Mouse (Mus musculus) CH12.LX (cell line): ENCODE data around the gene Sfta2. TPM values are rescaled to one million over a fixed set of nuclear protein-coding genes. Genes with fewer than 3 reads are reported as not detected.

Experiments used
- DNase-seq: peaks from one replicate; pipeline ENCODE4 v3.0.0-alpha.2; 2013; ENCODE audit errors: extremely low read depth
- H3K27ac ChIP-seq: 2 replicates; pipeline ENCODE4 v1.5.1; 2012; ENCODE audit warnings: low read depth, mild to moderate bottlenecking, control low read depth, moderate library complexity; ENCODE audit not compliant: insufficient read depth
- H3K27me3 ChIP-seq: replicated peaks from 2 replicates; pipeline ENCODE3; 2012; ENCODE audit warnings: inconsistent platforms
- H3K36me3 ChIP-seq, 2 experiments: replicated peaks in 1 of 2; 2 replicates each; pipeline versions ENCODE3 to v1.6.1; 2012; ENCODE audit warnings: inconsistent platforms in 1 of 2, low read length in 1 of 2, mild to moderate bottlenecking in 1 of 2, mixed read lengths in 1 of 2, moderate library complexity in 1 of 2; ENCODE audit not compliant: control insufficient read depth in 1 of 2, insufficient read depth in 1 of 2
- H3K4me1 ChIP-seq, 2 experiments: 2 replicates each; pipeline ENCODE4 v1.6.1; 2012; ENCODE audit warnings: inconsistent platforms in 1 of 2, moderate library complexity in 1 of 2; ENCODE audit not compliant: insufficient read depth in 2 of 2, control insufficient read depth in 1 of 2
- H3K4me2 ChIP-seq: 2 replicates; pipeline ENCODE4 v1.6.1; 2012; ENCODE audit warnings: low read depth, mild to moderate bottlenecking, control low read depth; ENCODE audit not compliant: poor library complexity, insufficient read depth, severe bottlenecking
- H3K4me3 ChIP-seq, 3 experiments: fragments of 150-350 bp in 1 of 3; sonication (generic) in 1 of 3; replicated peaks in 1 of 3; 2 replicates each; pipeline versions ENCODE3 to v1.5.1; 2011 to 2012; ENCODE audit warnings: low read depth in 2 of 3, low read length in 2 of 3, mild to moderate bottlenecking in 2 of 3, moderate library complexity in 2 of 3, control low read depth in 1 of 3, improper control_type of control experiment in 1 of 3, inconsistent platforms in 1 of 3, mixed read lengths in 1 of 3; ENCODE audit not compliant: poor library complexity in 1 of 3
- H3K79me2 ChIP-seq: replicated peaks from 2 replicates; pipeline ENCODE4 v1.6.1; 2012; ENCODE audit warnings: mild to moderate bottlenecking, moderate library complexity; ENCODE audit not compliant: control insufficient read depth, poor library complexity, insufficient read depth, severe bottlenecking; ENCODE audit errors: extremely low read depth
- H3K9ac ChIP-seq: 2 replicates; pipeline ENCODE4 v1.6.1; 2012; ENCODE audit warnings: low read depth, mild to moderate bottlenecking, control low read depth, moderate library complexity; ENCODE audit not compliant: insufficient read depth
- H3K9me3 ChIP-seq: replicated peaks from 2 replicates; pipeline ENCODE3; 2012; ENCODE audit warnings: low read length, inconsistent platforms, mixed read lengths
- CHD1 ChIP-seq: IDR thresholded peaks from 2 replicates; pipeline ENCODE4 v1.6.1; 2012; ENCODE audit warnings: low read depth, low read length, improper control_type of control experiment, inconsistent platforms
- CHD2 ChIP-seq: IDR thresholded peaks from 2 replicates; pipeline ENCODE4 v1.6.1; 2011; ENCODE audit warnings: low read length, improper control_type of control experiment
- CTCF ChIP-seq, 2 experiments: IDR thresholded peaks in 1 of 2; conservative IDR thresholded peaks in 1 of 2; 2 replicates each; pipeline ENCODE4 v1.5.1; 2011 to 2012; ENCODE audit warnings: low read depth in 2 of 2, low read length in 2 of 2, improper control_type of control experiment in 1 of 2, inconsistent platforms in 1 of 2, mild to moderate bottlenecking in 1 of 2, moderate library complexity in 1 of 2
- E2F4 ChIP-seq: IDR thresholded peaks from 2 replicates; pipeline ENCODE4 v1.6.1; 2011; ENCODE audit warnings: low read depth, low read length, improper control_type of control experiment; ENCODE audit not compliant: insufficient replicate concordance
- ETS1 ChIP-seq: conservative IDR thresholded peaks from 2 replicates; pipeline ENCODE4 v1.6.1; 2012; ENCODE audit warnings: low read depth, mild to moderate bottlenecking, inconsistent platforms, low read length, improper control_type of control experiment, moderate library complexity
- JUND ChIP-seq: conservative IDR thresholded peaks from 2 replicates; pipeline ENCODE4 v1.6.1; 2011; ENCODE audit warnings: low read depth, low read length, improper control_type of control experiment
- MAFK ChIP-seq: IDR thresholded peaks from 2 replicates; pipeline ENCODE4 v1.6.1; 2011; ENCODE audit warnings: low read length, improper control_type of control experiment; ENCODE audit not compliant: insufficient replicate concordance
- MAX ChIP-seq: IDR thresholded peaks from 2 replicates; pipeline ENCODE4 v1.6.1; 2011; ENCODE audit warnings: low read length, improper control_type of control experiment
- MAZ ChIP-seq: IDR thresholded peaks from 2 replicates; pipeline ENCODE4 v1.6.1; 2012; ENCODE audit warnings: low read depth, mild to moderate bottlenecking, inconsistent platforms, low read length, improper control_type of control experiment, moderate library complexity
- MYC ChIP-seq: IDR thresholded peaks from 2 replicates; pipeline ENCODE4 v1.6.1; 2011; ENCODE audit warnings: low read depth, mild to moderate bottlenecking, improper control_type of control experiment, low read length
- NELFE ChIP-seq: IDR thresholded peaks from 2 replicates; pipeline ENCODE4 v1.6.1; 2011; ENCODE audit warnings: low read depth, low read length, improper control_type of control experiment
- NRF1 ChIP-seq: IDR thresholded peaks from 2 replicates; pipeline ENCODE4 v1.6.1; 2014; ENCODE audit warnings: low read depth, mild to moderate bottlenecking, inconsistent platforms, low read length, improper control_type of control experiment, moderate library complexity
- PAX5 ChIP-seq: IDR thresholded peaks from 2 replicates; pipeline ENCODE4 v1.6.1; 2012; ENCODE audit warnings: low read length, inconsistent platforms, mixed read lengths
- RAD21 ChIP-seq: IDR thresholded peaks from 2 replicates; pipeline ENCODE4 v1.6.1; 2011; ENCODE audit warnings: low read depth, mild to moderate bottlenecking, low read length, improper control_type of control experiment, moderate library complexity
- TBP ChIP-seq: conservative IDR thresholded peaks from 2 replicates; pipeline ENCODE4 v1.6.1; 2011; ENCODE audit warnings: low read depth, low read length, improper control_type of control experiment
- TCF12 ChIP-seq: IDR thresholded peaks from 2 replicates; pipeline ENCODE4 v1.6.1; 2014; ENCODE audit warnings: low read depth, mild to moderate bottlenecking, inconsistent platforms, low read length, improper control_type of control experiment
- USF2 ChIP-seq: conservative IDR thresholded peaks from 2 replicates; pipeline ENCODE4 v1.6.1; 2011; ENCODE audit warnings: low read depth, low read length, improper control_type of control experiment
- ZC3H11A ChIP-seq: IDR thresholded peaks from 2 replicates; pipeline ENCODE4 v1.6.1; 2012; ENCODE audit warnings: low read depth, mild to moderate bottlenecking, inconsistent platforms, low read length, improper control_type of control experiment
- ZKSCAN1 ChIP-seq: IDR thresholded peaks from 2 replicates; pipeline ENCODE4 v1.6.1; 2012; ENCODE audit warnings: low read depth, inconsistent platforms, low read length, improper control_type of control experiment, borderline replicate concordance
- ZNF384 ChIP-seq: IDR thresholded peaks from 2 replicates; pipeline ENCODE4 v1.6.1; 2012; ENCODE audit warnings: low read depth, low read length, improper control_type of control experiment, inconsistent platforms
- dilution Hi-C: fragments of 300-500 bp; cut with MboI; formaldehyde crosslinking; loops from 2 replicates; pipeline ENCODE4 v1.14.3; 2020; ENCODE audit warnings: low sequenced_read_pairs; ENCODE audit not compliant: extremely low pct_unique_long_range_greater_than_20kb, extremely low pct_ligation_motif_present
- in situ Hi-C: fragments of 300-500 bp; cut with MboI; formaldehyde crosslinking; loops from 3 replicates; pipeline ENCODE4 v1.14.3; 2019; ENCODE audit warnings: low sequenced_read_pairs, low pct_ligation_motif_present, low pct_unique_long_range_greater_than_20kb, mixed read lengths
- polyA plus RNA-seq: library from polyadenylated mRNA; unstranded; fragments of >175 nt; gene quantifications from 2 replicates; pipeline ENCODE4 v1.2.1, GENCODE M21; 2012; ENCODE audit warnings: low read depth; ENCODE audit not compliant: insufficient read length
- total RNA-seq, 2 experiments: library from RNA; depleted of rRNA; stranded (reverse); fragments of 300-350 nt in 1 of 2; fragments of >200 nt in 1 of 2; gene quantifications; 2 replicates each; pipeline ENCODE4 v1.2.3; 2012 to 2014

Gene Sfta2
- total and polyA plus RNA-seq, 3 experiments = not detected

GRCm38 (mm10) chr17:35594456-35594855 lies 6.9 kb upstream of the Sfta2 start:
- in situ Hi-C loops = no loop called here
- no peaks in the 10 kb centered on the region for H3K79me2 ChIP-seq
- peaks cover 6% of the 10 kb centered on the region for H3K9me3 ChIP-seq
- peaks cover 21% of the 10 kb centered on the region for H3K27me3 ChIP-seq
- TF ChIP-seq CTCF (conservative IDR thresholded peaks at IDR 0.05 in 1 of 2, IDR thresholded peaks at IDR 0.05 in 1 of 2; ENCODE audit: low read depth in 2 of 2, low read length in 2 of 2) (no peak), CHD1 (no peak), MAZ (no peak), MAX (no peak), JUND (no peak), USF2 (no peak), ZC3H11A (no peak), NELFE (no peak), MAFK (no peak), ZNF384 (no peak), E2F4 (no peak), ZKSCAN1 (no peak), TBP (no peak), NRF1 (no peak), ETS1 (no peak), PAX5 (no peak), RAD21 (no peak), CHD2 (no peak), TCF12 (no peak)
- TF ChIP-seq, all 38 proteins: peak for 0
- H3K4me2 ChIP-seq = no peak overlapping the region
- no peak overlapping the region for H3K27ac ChIP-seq
- DNase-seq = no peak
- H3K9ac ChIP-seq = no peak overlapping the region
- H3K4me1 ChIP-seq = peaks cover 0 to 6% of the 10 kb centered on the region in 2 experiments; a peak in 2 of 4 replicates
- H3K36me3 ChIP-seq = no peaks in the 10 kb centered on the region
- no peak overlapping the region for H3K4me3 ChIP-seq
- dilution Hi-C loops = no loop called here

GRCm38 (mm10) chr17:35597399-35597798 lies 4.0 kb upstream of the Sfta2 start:
- Histone ChIP-seq H3K36me3 (no peaks in the 10 kb centered on the region), H3K9me3 (peaks cover 6% of the 10 kb centered on the region), H3K9ac (no peak overlapping the region), H3K4me3 (no peak overlapping the region), H3K4me1 (peaks cover 0 to 6% of the 10 kb centered on the region in 2 experiments; a peak in 1 of 4 replicates), H3K4me2 (no peak overlapping the region), H3K27me3 (peaks cover 35% of the 10 kb centered on the region), H3K27ac (no peak overlapping the region), H3K79me2 (no peaks in the 10 kb centered on the region)
- in situ Hi-C loops (no loop called here), dilution Hi-C loops (no loop called here)
- no peak for DNase-seq
- no peak for TF ChIP-seq MYC
